Mouse (Mus musculus): Measurements from ENCODE around the gene Vmn2r70.

The Vmn2r70 gene

GRCm38 (mm10) chr7:85569092-85569491 lies at the start of gene Vmn2r70:
Gene Vmn2r70 (minus strand): TSS chr7:85569192.
- no peak for DNase-seq

GRCm38 (mm10) chr7:85562787-85563186 lies 6.2 kb downstream of the Vmn2r70 start, which contains the start of gene Vmn2r71:
Gene Vmn2r71 (plus strand): TSS chr7:85563087.
- no peak for DNase-seq

- DNase-seq, result no peak
These were observed 25.9 kb downstream of the Vmn2r70 start for GRCm38 (mm10) chr7:85543118-85543517.

- no peak for DNase-seq
These were observed 26.9 kb downstream of the Vmn2r70 start for GRCm38 (mm10) chr7:85542108-85542507.
